Mouse (Mus musculus): ENCODE measurements around the gene Cnr2.

GRCm38 (mm10) chr4:135942193-135942592 is 47.0 kb downstream of the Cnr2 start:
- TF ChIP-seq CTCF (IDR thresholded peaks at IDR 0.05; ENCODE audit: insufficient read depth, low read depth, low read length) (no peak), POLR2A (IDR thresholded peaks at IDR 0.05; ENCODE audit: insufficient read depth, low read depth, low read length) (no peak)

Data from olfactory bulb, adult 2 months (tissue).